Mouse (Mus musculus) small intestine, adult 2 months (tissue): ENCODE results near the gene Kxd1. TPM values are rescaled to one million over a fixed set of nuclear protein-coding genes. Genes with fewer than 3 reads are reported as not detected.
A peak's percentile ranks its signal among the peaks of the same experiment; 100 is the strongest.
"Not testable (repeated sequence)": the region's sequence is repeated elsewhere in the genome, so short reads cannot be mapped to it uniquely, and the experiment has no call there.

Source experiments
- H3K27ac ChIP-seq: fragments of 200-500 bp; 2 replicates; pipeline ENCODE4 v1.5.1; 2012; ENCODE audit warnings: low read depth, low read length, control low read depth, inconsistent platforms; ENCODE audit not compliant: insufficient read depth
- H3K27me3 ChIP-seq: fragments of 200-500 bp; 2 replicates; pipeline ENCODE4 v1.6.1; 2012; ENCODE audit warnings: mild to moderate bottlenecking, moderate library complexity, low read length, inconsistent platforms; ENCODE audit not compliant: control insufficient read depth, insufficient read depth
- H3K36me3 ChIP-seq: fragments of 200-500 bp; 2 replicates; pipeline ENCODE4 v1.6.1; 2012; ENCODE audit warnings: mild to moderate bottlenecking, low read length, control low read depth, inconsistent platforms; ENCODE audit not compliant: control insufficient read depth, insufficient read depth
- H3K4me1 ChIP-seq: fragments of 200-500 bp; 2 replicates; pipeline ENCODE4 v1.6.1; 2012; ENCODE audit warnings: low read length, inconsistent platforms, mixed read lengths; ENCODE audit not compliant: control insufficient read depth, insufficient read depth, insufficient read length
- H3K4me3 ChIP-seq: fragments of 200-500 bp; 2 replicates; pipeline ENCODE4 v1.5.1; 2012; ENCODE audit warnings: low read depth, mild to moderate bottlenecking, control low read depth, inconsistent platforms, low read length, moderate library complexity
- CTCF ChIP-seq: fragments of 200-500 bp; IDR thresholded peaks from 2 replicates; pipeline ENCODE4 v1.5.1; 2012; ENCODE audit warnings: low read depth, mild to moderate bottlenecking, control low read depth, inconsistent platforms, low read length, moderate library complexity, mixed read lengths; ENCODE audit not compliant: insufficient replicate concordance, insufficient read length; ENCODE audit errors: extremely low read depth
- POLR2A ChIP-seq: fragments of 200-500 bp; IDR thresholded peaks from 2 replicates; pipeline ENCODE4 v1.6.1; 2012; ENCODE audit warnings: low read depth, mild to moderate bottlenecking, control low read depth, inconsistent platforms, low read length, moderate library complexity
- WGBS: fragments of 180-500 bp; shearing (Covaris S2); methylation state at CpG from one replicate; pipeline ENCODE4 v1.1.7; 2018; 5-methylcytosine and 5-hydroxymethylcytosine counted together
- polyA plus RNA-seq: library from polyadenylated mRNA; depleted of rRNA; stranded (reverse); fragments of >200 nt; gene quantifications from 2 replicates; pipeline ENCODE4 v1.2.3, GENCODE M21; 2012

The Kxd1 gene
- polyA plus RNA-seq, 1 experiment, result 64.4 TPM

- 20% methylated on average over 2 of the region's 2 CpGs for WGBS
- peaks cover 43% of the 10 kb centered on the region for H3K36me3 ChIP-seq
- TF ChIP-seq POLR2A, result no peak
- TF ChIP-seq CTCF, result no peak
- H3K27me3 ChIP-seq, result no peaks in the 10 kb centered on the region
- H3K27ac ChIP-seq, result no peak overlapping the region
- H3K4me3 ChIP-seq, result no peak overlapping the region
- H3K4me1 ChIP-seq, result peaks cover 20% of the 10 kb centered on the region
Measured at GRCm38 (mm10) chr8:70513441-70513840, 14.3 kb downstream of the Kxd1 start.

- Histone ChIP-seq H3K36me3 (peaks cover 43% of the 10 kb centered on the region), H3K27me3 (no peaks in the 10 kb centered on the region), H3K27ac (0 out of 2 replicates have a peak overlapping the region, but pooled peaks have one; percentile 13), H3K4me1 (peaks cover 21% of the 10 kb centered on the region), H3K4me3 (no peak overlapping the region)
- TF ChIP-seq POLR2A (no peak), CTCF (no peak)
- WGBS, result 79% methylated on average over 11 of the region's 11 CpGs
Measured at GRCm38 (mm10) chr8:70512253-70512903, 15.4 kb downstream of the Kxd1 start.

GRCm38 (mm10) chr8:70511770-70512169, 16.0 kb downstream of the Kxd1 start:
- peaks cover 43% of the 10 kb centered on the region for H3K36me3 ChIP-seq
- no peak for TF ChIP-seq CTCF
- TF ChIP-seq POLR2A, result no peak
- H3K27ac ChIP-seq, result no peak overlapping the region
- no peak overlapping the region for H3K4me3 ChIP-seq
- no peaks in the 10 kb centered on the region for H3K27me3 ChIP-seq
- 86% methylated on average over 2 of the region's 2 CpGs for WGBS
- H3K4me1 ChIP-seq, result peaks cover 21% of the 10 kb centered on the region

- H3K4me1 ChIP-seq, result peaks cover 21% of the 10 kb centered on the region
- peak overlapping the region; percentile 91 for H3K4me3 ChIP-seq
- not testable (repeated sequence) for H3K27me3 ChIP-seq
- H3K27ac ChIP-seq, result peak overlapping the region; percentile 98
- H3K36me3 ChIP-seq, result peaks cover 38% of the 10 kb centered on the region
- WGBS, result 30% methylated on average over 6 of the region's 6 CpGs
Measured at GRCm38 (mm10) chr8:70511174-70511573, 16.6 kb downstream of the Kxd1 start.

GRCm38 (mm10) chr8:70510228-70510915, 17.4 kb downstream of the Kxd1 start, which contains the start of gene Uba52:
Gene Uba52, minus strand, starts transcription at chr8:70510801.
- Histone ChIP-seq H3K4me3 (peak within 1 kb of the TSS; percentile 91), H3K4me1 (peaks cover 26% of the 10 kb centered on the region), H3K27ac (peak within 1 kb of the TSS; percentile 98), H3K27me3 (no peaks in the 10 kb centered on the region), H3K36me3 (peaks cover 34% of the 10 kb centered on the region)
- TF ChIP-seq CTCF (no peak), POLR2A (peak; percentile 63; the same call in 1 of the 2 replicates)
- WGBS, result under 1% methylated on average over 74 of the region's 74 CpGs

GRCm38 (mm10) chr8:70509281-70509952, 18.3 kb downstream of the Kxd1 start:
- no peaks in the 10 kb centered on the region for H3K27me3 ChIP-seq
- peak overlapping the region; percentile 91 for H3K4me3 ChIP-seq
- TF ChIP-seq CTCF (no peak), POLR2A (no peak)
- 5% methylated on average over 25 of the region's 25 CpGs for whole genome bisulfite sequencing
- H3K27ac ChIP-seq, result peak overlapping the region; percentile 37; the same call in 1 of the 2 replicates
- H3K36me3 ChIP-seq, result peaks cover 30% of the 10 kb centered on the region
- peaks cover 26% of the 10 kb centered on the region for H3K4me1 ChIP-seq

- no peaks in the 10 kb centered on the region for H3K27me3 ChIP-seq
- no peak for TF ChIP-seq CTCF
- TF ChIP-seq POLR2A, result no peak
- no peak overlapping the region for H3K4me3 ChIP-seq
- peaks cover 16% of the 10 kb centered on the region for H3K36me3 ChIP-seq
- H3K4me1 ChIP-seq, result peaks cover 22% of the 10 kb centered on the region
- WGBS, result 51% methylated on average over 5 of the region's 5 CpGs
- H3K27ac ChIP-seq, result no peak overlapping the region
Measured at GRCm38 (mm10) chr8:70507027-70507393, 20.7 kb downstream of the Kxd1 start.
